11 mouse cellular contexts compared by ENCODE assay signal in the genomic region with DNA sequence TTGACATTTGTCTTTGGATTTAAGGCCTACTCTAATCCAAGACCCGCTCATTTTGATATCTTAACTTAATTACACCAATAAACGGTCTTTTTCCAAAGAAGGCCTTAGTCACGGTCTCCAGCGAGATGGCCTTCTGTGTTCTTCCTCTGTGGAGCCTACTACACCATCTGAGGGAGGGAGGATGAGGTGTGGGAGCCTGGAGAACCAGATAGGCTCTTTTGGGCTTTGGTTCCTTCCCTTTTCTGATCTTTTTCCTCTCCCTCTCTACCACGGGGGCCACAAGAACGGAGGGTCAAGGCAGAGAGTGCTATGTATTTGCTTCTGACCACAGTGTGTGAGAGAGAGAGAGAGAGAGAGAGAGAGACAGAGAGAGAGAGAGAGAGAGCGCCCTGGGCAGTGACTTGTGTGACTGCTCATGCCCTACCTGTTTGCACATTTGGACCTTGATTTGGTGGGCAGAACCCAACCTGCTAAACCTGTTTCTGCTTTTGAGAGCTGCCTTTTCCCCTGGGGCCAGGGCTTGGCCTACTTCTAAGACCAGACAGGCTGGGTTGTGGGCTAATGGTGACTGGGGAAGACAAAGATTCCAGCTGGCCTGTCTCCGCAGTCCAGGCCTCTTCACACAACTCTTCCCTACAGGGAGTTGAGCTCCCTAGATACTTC. TPM values are rescaled to one million over a fixed set of nuclear protein-coding genes. Genes with fewer than 3 reads are reported as not detected.
DNase-seq lines count a peak whose midpoint lies in the region; ATAC-seq lines count a peak whose summit lies in the region.
"Had no signal": no experiment of that assay in that cellular context is flagged by ENCODE, and none has a peak within 500 bp of the region (broad histone marks: within the 10 kb centered on the region; RNA-seq: fewer than 3 reads in every experiment).

No protein-coding gene starts in this region.

- DNase-seq in 416B (ENCODE audit: low read depth) (peak; percentile 62), MEL-GATA-1-ER (ENCODE audit: extremely low read depth, low read depth) (peak; percentile 81)
- peak; percentile 36 for DNase-seq in kidney, adult 18-20 months
- no peak for DNase-seq in thymus, postnatal 36 days
- no peak for DNase-seq in cerebellum, adult 11 months
- DNase-seq in heart, adult 9 months (ENCODE audit: low spot score in 2 of 2), result no peak
- DNase-seq: adrenal gland, adult 8-10 months; cerebellum, adult 18-20 months had no signal

- H3K9ac ChIP-seq in lung, embryonic 15.5 days, result no peak overlapping the region
- no peak overlapping the region for H3K9ac ChIP-seq in midbrain, embryonic 16.5 days (ENCODE audit: low read depth, low read length)
- H3K9ac ChIP-seq: embryonic facial prominence, embryonic 13.5 days had no signal

- no peaks in the 10 kb centered on the region for H3K36me3 ChIP-seq in lung, embryonic 15.5 days
- no peaks in the 10 kb centered on the region for H3K36me3 ChIP-seq in midbrain, embryonic 16.5 days (ENCODE audit: control insufficient read depth, insufficient read depth, low read length)
- H3K36me3 ChIP-seq: embryonic facial prominence, embryonic 13.5 days had no signal

- H3K4me2 ChIP-seq in lung, embryonic 15.5 days, result no peak overlapping the region
- H3K4me2 ChIP-seq in midbrain, embryonic 16.5 days (ENCODE audit: low read length), result no peak overlapping the region
- H3K4me2 ChIP-seq: embryonic facial prominence, embryonic 13.5 days had no signal

- H3K27ac ChIP-seq in lung, embryonic 15.5 days, result peak overlapping the region; percentile 27
- H3K27ac ChIP-seq in midbrain, embryonic 16.5 days (ENCODE audit: low read length), result no peak overlapping the region
- H3K27ac ChIP-seq: embryonic facial prominence, embryonic 13.5 days had no signal

- H3K4me1 ChIP-seq in lung, embryonic 15.5 days, result no peaks in the 10 kb centered on the region
- no peaks in the 10 kb centered on the region for H3K4me1 ChIP-seq in midbrain, embryonic 16.5 days (ENCODE audit: control insufficient read depth, insufficient read depth, low read length)
- H3K4me1 ChIP-seq: embryonic facial prominence, embryonic 13.5 days had no signal

- 67% methylated on average over 8 of the region's 8 CpGs for WGBS in lung, embryonic 15.5 days
- WGBS in midbrain, embryonic 16.5 days, result 80% methylated on average over 8 of the region's 8 CpGs

- no peak for ATAC-seq in lung, embryonic 15.5 days (ENCODE audit: borderline replicate concordance, extremely low read depth, low FRiP score, low TSS enrichment)
- ATAC-seq in midbrain, embryonic 16.5 days, result no peak

- H3K27me3 ChIP-seq in lung, embryonic 15.5 days, result no peaks in the 10 kb centered on the region
- no peaks in the 10 kb centered on the region for H3K27me3 ChIP-seq in midbrain, embryonic 16.5 days (ENCODE audit: control insufficient read depth, insufficient read depth, low read depth, low read length)
- H3K27me3 ChIP-seq: embryonic facial prominence, embryonic 13.5 days had no signal

- H3K4me3 ChIP-seq in lung, embryonic 15.5 days, result no peak overlapping the region
- H3K4me3 ChIP-seq in midbrain, embryonic 16.5 days (ENCODE audit: low read depth, low read length), result no peak overlapping the region
- H3K4me3 ChIP-seq: embryonic facial prominence, embryonic 13.5 days had no signal

- no peaks in the 10 kb centered on the region for H3K9me3 ChIP-seq in lung, embryonic 15.5 days
- H3K9me3 ChIP-seq in midbrain, embryonic 16.5 days (replicated peaks; ENCODE audit: control insufficient read depth, low read length, poor library complexity, severe bottlenecking), result no peaks in the 10 kb centered on the region
- H3K9me3 ChIP-seq: embryonic facial prominence, embryonic 13.5 days had no signal

RNA-seq across cellular contexts. Expression of a gene that starts 6.8 kb away (rescaled TPM):
- polyA plus RNA-seq in lung, embryonic 15.5 days (2015; fragmentation: Nextera tagmentation; extraction: Ambion mirVana), result 47.7 and 51.5 TPM in 2 replicates
- 27.2 and 34.5 TPM in 2 replicates for polyA plus RNA-seq in midbrain, embryonic 16.5 days (2015; fragmentation: Nextera tagmentation; extraction: Ambion mirVana)

Comparison
In these comparisons a context has a peak if more than half of its experiments do, and no peak if none do; other contexts are left out.
1. DNase-seq: peak in 416B (single experiment), MEL-GATA-1-ER (single experiment) and kidney, adult 18-20 months (single experiment); none in thymus, postnatal 36 days (0 of 2), cerebellum, adult 11 months (single experiment) and heart, adult 9 months (0 of 2).